Mouse (Mus musculus) cerebellum, postnatal 36 days (tissue): ENCODE data around the gene Nfasc.
A peak's percentile ranks its signal among the peaks of the same experiment; 100 is the strongest.

ENCODE experiments used
- DNase-seq, 2 experiments: peaks; one replicate each; pipeline ENCODE4 v3.0.0; 2021 to 2022; ENCODE audit warnings: mixed read lengths in 2 of 2

Nfasc gene

DNA sequence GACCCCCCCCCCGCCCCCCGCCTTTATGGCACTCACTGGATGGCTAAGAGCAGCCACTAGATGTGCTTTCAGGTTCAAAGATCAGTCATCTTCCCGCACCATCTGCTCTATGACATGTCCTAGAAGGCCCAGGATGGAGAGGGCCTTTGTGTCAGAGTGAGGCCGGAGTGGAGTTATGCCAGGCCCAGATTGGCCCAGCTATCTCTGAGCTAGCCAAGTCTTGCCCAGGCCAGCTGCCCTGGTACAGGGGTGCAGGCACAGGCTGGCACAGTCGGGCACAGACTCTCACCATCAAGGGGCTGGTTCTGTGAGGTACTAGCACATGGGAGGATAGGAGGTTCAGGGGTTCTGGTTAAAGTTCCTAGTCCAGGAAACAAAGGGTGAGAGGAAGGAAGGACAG is 203.9 kb downstream of the Nfasc start:
- peak; percentile 84 to 87 for DNase-seq

GRCm38 (mm10) chr1:132536416-132536815 is 205.2 kb downstream of the Nfasc start:
- DNase-seq, result peak in 1 of 2 experiments; percentile 36

- DNase-seq, result peak in 1 of 2 experiments; percentile 14
Observed at GRCm38 (mm10) chr1:132535541-132535940, 206.1 kb downstream of the Nfasc start.

DNA sequence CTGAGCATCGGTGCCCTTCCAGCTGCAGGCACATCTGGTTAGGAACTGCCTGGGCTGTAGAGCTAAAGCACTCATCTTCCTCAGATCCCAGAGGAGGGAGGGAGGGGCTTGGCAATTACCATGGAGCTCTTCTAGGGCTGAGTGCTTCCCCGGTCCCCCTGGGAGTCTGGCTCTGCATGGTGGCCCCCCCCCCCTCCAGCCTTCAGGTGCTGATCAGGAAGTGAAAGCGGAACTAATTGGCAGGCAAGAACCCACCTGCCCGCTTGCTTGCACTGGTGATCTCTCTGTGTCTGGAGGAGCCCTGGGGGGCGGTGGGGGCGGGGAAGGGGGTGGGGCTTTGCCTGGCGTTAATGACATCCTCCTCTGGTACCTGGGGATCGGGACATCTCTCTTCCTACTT is 207.8 kb downstream of the Nfasc start:
- DNase-seq, result peak in 1 of 2 experiments; percentile 4

- DNase-seq, result peak in 1 of 2 experiments; percentile 21
Observed at GRCm38 (mm10) chr1:132532521-132532920, 209.1 kb downstream of the Nfasc start.

GRCm38 (mm10) chr1:132530631-132531191 is 210.9 kb downstream of the Nfasc start:
- peak in 1 of 2 experiments; percentile 14 for DNase-seq

- DNase-seq, result peak; percentile 87 to 88
Observed at GRCm38 (mm10) chr1:132528647-132529334, 212.8 kb downstream of the Nfasc start.

- peak in 1 of 2 experiments; percentile 35 for DNase-seq
Observed at GRCm38 (mm10) chr1:132528071-132528470, 213.5 kb downstream of the Nfasc start.

DNA sequence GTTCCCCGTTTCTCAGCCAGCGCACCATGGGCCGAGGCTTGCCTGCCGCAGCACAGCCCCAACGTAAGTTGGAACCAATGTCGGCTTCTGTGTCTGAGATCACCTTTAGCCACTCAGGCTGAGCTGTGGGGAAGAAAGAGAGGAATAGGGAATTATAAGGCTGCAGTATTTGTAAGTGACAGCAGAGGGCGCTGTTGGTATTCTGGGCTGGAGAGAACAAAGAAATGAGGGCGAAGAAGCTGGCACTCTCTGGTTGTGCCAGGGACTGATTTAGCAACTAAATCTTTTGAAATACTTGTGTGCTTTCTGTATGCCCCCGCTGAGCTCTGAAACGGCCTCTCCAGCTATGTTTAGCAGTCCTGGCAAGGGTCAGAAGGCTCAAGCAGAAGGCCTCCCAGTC is 215.8 kb downstream of the Nfasc start:
- peak; percentile 77 to 94 for DNase-seq

- DNase-seq, result peak; percentile 62 to 68
Observed at GRCm38 (mm10) chr1:132523920-132524319, 217.7 kb downstream of the Nfasc start.

GRCm38 (mm10) chr1:132523048-132523447 is 218.5 kb downstream of the Nfasc start:
- peak in 1 of 2 experiments; percentile 7 for DNase-seq

DNA sequence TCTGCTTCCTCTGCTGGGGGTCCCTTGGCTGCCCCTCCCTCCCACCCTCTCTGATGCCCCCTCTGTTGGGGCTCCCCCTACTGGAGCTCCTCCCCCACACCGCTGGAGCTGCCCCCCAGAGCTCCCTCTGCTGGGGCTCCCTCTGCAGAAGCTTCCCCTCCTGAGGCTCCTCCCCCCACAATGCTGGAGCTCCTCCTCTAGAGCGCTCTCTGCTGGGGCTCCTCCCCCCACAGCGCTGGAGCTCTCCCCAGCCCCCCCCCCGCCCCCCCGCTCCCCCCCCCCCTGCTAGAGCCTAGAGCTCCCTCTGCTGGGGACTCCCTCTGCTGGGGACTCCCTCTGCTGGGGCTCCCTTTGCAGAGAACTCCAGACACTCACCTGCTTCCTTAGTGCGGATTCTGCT is 220.8 kb downstream of the Nfasc start:
- DNase-seq, result peak in 1 of 2 experiments; percentile 40

GRCm38 (mm10) chr1:132519734-132520133 is 221.9 kb downstream of the Nfasc start:
- DNase-seq, result no peak

- peak; percentile 79 to 86 for DNase-seq
Observed at GRCm38 (mm10) chr1:132518621-132519020, 223.0 kb downstream of the Nfasc start.

GRCm38 (mm10) chr1:132516776-132517175 is 224.8 kb downstream of the Nfasc start:
- DNase-seq, result peak in 1 of 2 experiments; percentile 28

DNA sequence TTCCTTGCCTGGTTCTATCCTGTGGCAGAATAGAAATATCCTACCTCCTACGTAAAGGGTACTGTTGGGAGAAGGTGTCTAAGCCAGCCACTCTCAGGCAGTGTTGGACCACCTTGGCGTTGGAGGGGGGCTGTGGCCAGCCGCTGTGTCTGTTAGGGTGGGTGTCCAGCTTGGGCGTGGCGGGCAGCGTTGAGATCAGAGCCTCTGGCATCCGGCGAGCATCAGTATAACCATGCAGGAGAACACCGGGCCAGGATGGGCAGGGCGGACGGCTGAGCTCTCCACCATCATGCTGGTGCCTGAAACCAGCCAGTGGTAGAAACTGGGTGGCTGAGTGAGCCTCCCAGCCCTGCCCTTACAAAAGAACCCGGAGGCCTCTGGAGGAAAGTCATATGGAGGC is 226.3 kb downstream of the Nfasc start:
- DNase-seq, result peak in 1 of 2 experiments; percentile 7
